Mouse (Mus musculus) layer of hippocampus, adult 9-10 months (tissue): ENCODE measurements at regions not wholly inside any gene's neighbourhood (a gene's known extent, or its start where the extent isn't known, plus 50 kb on each side); places are given as distances from the start of the nearest gene placed in this dataset.

ENCODE experiments used
- DNase-seq: peaks from one replicate; pipeline ENCODE4 v3.0.0; 2022; ENCODE audit warnings: low spot score

GRCm38 (mm10) chr3:123754011-123754610 lies 63.5 kb upstream of the Ndst3 start:
- peak; percentile 8 for DNase-seq

GRCm38 (mm10) chr3:123754927-123755326 lies 64.3 kb upstream of the Ndst3 start:
- no peak for DNase-seq

- no peak for DNase-seq
These were observed 75.4 kb upstream of the Ndst3 start for GRCm38 (mm10) chr3:123765911-123766556.

GRCm38 (mm10) chr3:123766557-123766913 lies 75.9 kb upstream of the Ndst3 start:
- DNase-seq, result no peak

GRCm38 (mm10) chr3:123780507-123780906 lies 89.9 kb upstream of the Ndst3 start:
- DNase-seq, result no peak

- DNase-seq, result no peak
These were observed 90.9 kb upstream of the Ndst3 start for GRCm38 (mm10) chr3:123781581-123781980.

- no peak for DNase-seq
These were observed 93.5 kb upstream of the Ndst3 start for GRCm38 (mm10) chr3:123784127-123784526.

- DNase-seq, result no peak
These were observed 103.4 kb upstream of the Ndst3 start for GRCm38 (mm10) chr3:123794011-123794410.

- no peak for DNase-seq
These were observed 114.7 kb upstream of the Ndst3 start for GRCm38 (mm10) chr3:123805338-123805737.

GRCm38 (mm10) chr3:123806050-123806449 lies 115.4 kb upstream of the Ndst3 start:
- DNase-seq, result no peak

GRCm38 (mm10) chr3:123806546-123806945 lies 115.9 kb upstream of the Ndst3 start:
- DNase-seq, result peak; percentile 12

GRCm38 (mm10) chr3:123810018-123810942 lies 119.6 kb upstream of the Ndst3 start:
- DNase-seq, result no peak

GRCm38 (mm10) chr3:123810943-123811499 lies 120.4 kb upstream of the Ndst3 start:
- no peak for DNase-seq

GRCm38 (mm10) chr3:123828790-123829189 lies 138.1 kb upstream of the Ndst3 start:
- DNase-seq, result no peak

- no peak for DNase-seq
These were observed 147.9 kb upstream of the Ndst3 start for GRCm38 (mm10) chr3:123838385-123839170.

GRCm38 (mm10) chr3:123846554-123846953 lies 155.9 kb upstream of the Ndst3 start:
- no peak for DNase-seq

- no peak for DNase-seq
These were observed 158.0 kb upstream of the Ndst3 start for GRCm38 (mm10) chr3:123848663-123849062.

- no peak for DNase-seq
These were observed 162.2 kb upstream of the Ndst3 start for GRCm38 (mm10) chr3:123852889-123853288.

GRCm38 (mm10) chr3:123873709-123874108 lies 183.1 kb upstream of the Ndst3 start:
- DNase-seq, result no peak

GRCm38 (mm10) chr3:123893691-123894090 lies 203.0 kb upstream of the Ndst3 start:
- DNase-seq, result no peak

- DNase-seq, result no peak
These were observed 215.5 kb upstream of the Ndst3 start for GRCm38 (mm10) chr3:123905928-123906721.
